Mouse (Mus musculus) spleen, adult 18-20 months (tissue): ENCODE results near the gene Sfn.

Experiments used
- DNase-seq, 2 experiments: peaks; one replicate each; pipeline ENCODE4 v3.0.0; 2022; ENCODE audit warnings: mixed read lengths in 2 of 2

The Sfn gene

DNA sequence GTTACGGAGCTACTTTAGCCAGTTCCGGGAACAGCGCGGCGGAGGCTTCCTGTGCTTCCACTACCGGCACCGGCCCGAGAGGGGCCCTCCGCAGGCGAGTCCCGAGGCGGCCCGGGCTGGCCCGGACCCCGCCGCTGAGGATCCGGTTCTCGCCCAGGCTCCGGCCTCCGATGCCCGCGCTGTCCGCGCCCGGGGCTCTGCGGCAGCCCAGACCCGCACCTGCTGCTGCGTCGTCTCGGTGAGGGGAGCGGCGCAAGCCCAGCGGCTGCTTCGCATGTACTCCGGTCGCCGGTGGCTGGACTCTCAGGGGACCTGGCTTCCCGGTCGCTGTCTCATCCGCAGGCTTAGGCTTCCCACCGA is 27.1 kb downstream of the Sfn start:
- no peak for DNase-seq

- peak; percentile 79 to 84 for DNase-seq
Observed at GRCm38 (mm10) chr4:133574070-133574842, 27.7 kb downstream of the Sfn start, which contains the start of gene Gpatch3. Gene Gpatch3 (plus strand): TSS chr4:133574745.

GRCm38 (mm10) chr4:133570066-133570466 is 31.9 kb downstream of the Sfn start:
- DNase-seq: no peak

- no peak for DNase-seq
Observed at GRCm38 (mm10) chr4:133569291-133570065, 32.5 kb downstream of the Sfn start.

DNA sequence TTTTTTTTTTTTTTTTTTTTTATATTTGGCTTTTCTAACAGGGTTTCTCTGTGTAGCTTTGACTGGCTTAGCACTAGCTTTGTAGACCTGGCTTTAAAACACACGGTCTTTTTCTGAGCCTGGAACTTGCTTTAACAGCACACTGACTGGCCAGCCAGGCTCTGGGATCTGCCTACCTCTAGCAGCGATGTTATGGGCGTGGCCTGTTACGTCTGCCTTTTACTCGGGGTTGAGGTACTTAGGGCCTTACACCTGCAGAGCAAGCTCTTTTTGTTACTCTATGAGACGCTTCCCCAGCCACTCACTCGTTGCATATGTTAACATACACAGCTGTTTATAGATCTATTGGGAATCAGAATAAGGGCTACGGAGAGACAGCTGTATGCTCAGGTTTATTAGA is 34.7 kb downstream of the Sfn start:
- no peak for DNase-seq

GRCm38 (mm10) chr4:133563123-133563571 is 38.8 kb downstream of the Sfn start:
- DNase-seq: no peak

DNA sequence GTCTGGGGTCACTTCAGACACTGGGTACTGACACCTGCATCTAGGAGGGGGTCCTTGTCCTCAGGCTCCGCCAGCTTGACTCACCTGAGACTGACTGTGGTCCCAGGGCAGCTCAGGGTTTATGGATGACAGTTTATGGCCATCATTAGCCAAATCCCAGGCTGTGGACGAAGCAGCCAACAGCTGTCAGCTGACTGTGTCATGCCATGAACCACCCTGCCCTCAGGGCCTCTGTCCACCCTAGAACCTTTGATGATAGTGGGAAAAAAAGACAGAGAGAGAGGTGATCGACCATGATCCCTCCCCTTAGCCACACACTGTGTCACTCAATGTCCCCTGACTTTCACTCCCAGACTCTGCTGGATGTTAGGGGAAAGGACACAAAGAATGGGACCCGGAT is 40.3 kb downstream of the Sfn start:
- DNase-seq: no peak

- no peak for DNase-seq
Observed at GRCm38 (mm10) chr4:133559846-133560245, 42.1 kb downstream of the Sfn start.

DNA sequence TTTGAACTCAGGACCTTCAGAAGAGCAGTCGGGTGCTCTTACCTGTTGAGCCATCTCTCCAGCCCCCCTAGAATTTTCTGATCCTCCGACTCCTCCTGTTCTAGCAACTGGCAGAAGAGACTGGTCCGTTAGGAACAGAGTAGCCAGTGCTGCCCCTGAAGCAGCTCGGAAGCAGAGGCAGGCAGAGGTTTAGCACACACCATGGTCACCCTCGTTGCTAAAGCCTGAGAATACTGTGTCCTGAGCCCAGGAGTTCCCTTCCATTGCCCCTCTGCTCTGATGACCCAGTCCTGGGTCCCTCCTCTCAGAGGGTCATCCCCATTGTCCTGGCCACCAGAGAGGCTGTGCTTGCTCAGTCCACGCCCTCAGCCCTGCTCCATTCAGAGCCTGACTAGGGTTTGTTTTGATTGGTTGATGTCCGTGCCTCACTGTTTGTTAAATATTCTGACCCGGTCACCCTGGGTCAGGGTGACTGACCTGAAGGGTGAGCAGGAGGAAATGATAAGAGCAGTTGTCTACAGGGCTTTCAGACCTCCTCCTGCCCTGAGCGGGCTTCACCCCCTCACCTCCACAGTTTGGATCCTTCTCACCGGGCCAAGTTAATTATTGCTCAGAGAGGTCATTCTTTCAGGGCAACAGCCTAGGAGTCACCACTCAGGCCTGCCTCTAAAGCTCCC is 44.8 kb downstream of the Sfn start:
- DNase-seq: no peak

- no peak for DNase-seq
Observed at GRCm38 (mm10) chr4:133553448-133554330, 48.3 kb downstream of the Sfn start.

GRCm38 (mm10) chr4:133552768-133553447 is 49.1 kb downstream of the Sfn start, which contains the start of gene Nr0b2:
Gene Nr0b2 (plus strand): TSS chr4:133553376.
- DNase-seq: peak in 1 of 2 experiments; percentile 22

DNA sequence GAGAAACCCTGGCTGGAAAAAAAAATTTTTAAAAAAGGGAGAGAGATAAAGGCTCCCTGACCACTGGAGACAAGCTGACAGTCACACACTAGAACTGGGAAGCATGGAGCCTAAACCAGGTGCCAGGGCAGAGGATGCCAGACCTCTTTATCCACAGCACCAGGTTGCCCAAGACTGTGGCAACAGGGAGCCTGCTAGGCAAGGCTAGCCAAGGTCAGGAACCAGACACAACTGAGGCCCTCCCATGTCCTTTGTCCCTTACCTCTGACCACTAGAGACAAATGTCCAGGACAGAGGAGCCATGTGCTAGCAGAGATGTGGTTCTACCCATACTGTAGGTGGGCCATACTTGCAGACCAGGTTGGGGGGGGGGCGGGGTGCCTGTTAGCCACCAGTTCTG is 49.9 kb downstream of the Sfn start:
- no peak for DNase-seq
